Mouse (Mus musculus): ENCODE measurements around the gene Crisp4. TPM values are rescaled to one million over a fixed set of nuclear protein-coding genes. Genes with fewer than 3 reads are reported as not detected.

The Crisp4 gene
- polyA plus RNA-seq, 1 experiment from 2014 or later: not detected

DNA sequence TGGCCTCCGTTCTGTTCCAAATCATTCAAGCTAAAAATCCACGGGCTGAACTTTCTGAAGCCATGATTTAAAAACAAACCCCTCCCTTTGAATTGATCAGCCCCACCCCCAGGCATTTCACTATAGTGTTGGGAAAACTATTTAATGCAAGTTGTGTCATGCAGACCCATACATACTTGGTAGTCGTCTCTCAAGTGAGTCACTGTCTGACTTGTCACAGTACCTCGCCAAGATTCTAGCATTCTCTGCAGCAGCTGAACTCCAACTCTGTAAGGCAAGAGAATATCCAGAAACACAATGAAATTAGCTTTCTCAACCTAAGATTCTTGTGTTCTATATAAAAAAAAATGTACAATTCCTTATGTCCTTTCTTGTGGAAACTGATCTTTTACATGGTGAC lies 15.7 kb downstream of the Crisp4 start:
- 75% methylated on average over 4 of the region's 4 CpGs for WGBS
- Histone ChIP-seq H3K27ac (ENCODE audit: low read length) (no peak overlapping the region), H3K9me3 (replicated peaks; ENCODE audit: control insufficient read depth, low read length, poor library complexity, severe bottlenecking) (no peaks in the 10 kb centered on the region), H3K36me3 (ENCODE audit: control insufficient read depth, insufficient read depth, low read length) (no peaks in the 10 kb centered on the region), H3K4me1 (ENCODE audit: control insufficient read depth, insufficient read depth, low read length) (no peaks in the 10 kb centered on the region), H3K9ac (ENCODE audit: low read depth, low read length) (no peak overlapping the region), H3K4me3 (ENCODE audit: low read depth, low read length) (no peak overlapping the region), H3K27me3 (ENCODE audit: control insufficient read depth, insufficient read depth, low read depth, low read length) (no peaks in the 10 kb centered on the region), H3K4me2 (ENCODE audit: low read length) (no peak overlapping the region)
- ATAC-seq: no peak

DNA sequence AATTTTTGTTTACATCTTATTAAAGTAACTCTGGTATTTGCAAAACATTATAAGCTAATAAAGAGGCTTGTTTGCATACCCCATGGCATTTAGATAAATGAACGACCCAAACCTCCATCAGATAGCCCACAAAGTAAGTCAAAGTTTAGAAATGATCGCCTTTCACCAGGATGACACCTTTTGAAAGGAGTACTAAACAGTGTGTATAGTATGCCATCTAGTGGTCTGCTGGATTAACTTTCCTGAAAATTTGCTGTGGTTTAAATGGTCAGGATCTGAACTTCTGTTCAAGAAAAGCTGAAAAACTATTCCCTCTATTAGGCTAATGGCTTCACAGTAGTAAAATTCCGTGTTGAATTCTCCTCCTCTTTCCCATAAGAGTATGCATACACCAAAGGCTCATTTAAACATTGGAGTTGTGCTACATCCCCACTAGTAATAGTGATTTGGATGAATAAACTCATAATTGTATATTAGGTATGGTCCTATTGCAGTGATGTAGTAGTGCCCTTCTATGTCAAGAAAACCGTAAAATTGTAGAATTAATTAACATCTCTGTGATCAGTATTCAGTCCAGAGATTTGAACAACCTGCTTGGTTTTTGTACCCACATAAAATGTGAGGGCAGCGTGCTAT lies 38.9 kb downstream of the Crisp4 start:
- Histone ChIP-seq H3K36me3 (ENCODE audit: control insufficient read depth, insufficient read depth, low read length) (no peaks in the 10 kb centered on the region), H3K9me3 (replicated peaks; ENCODE audit: control insufficient read depth, low read length, poor library complexity, severe bottlenecking) (no peaks in the 10 kb centered on the region), H3K4me3 (ENCODE audit: low read depth, low read length) (no peak overlapping the region), H3K27ac (ENCODE audit: low read length) (no peak overlapping the region), H3K9ac (ENCODE audit: low read depth, low read length) (no peak overlapping the region), H3K4me2 (ENCODE audit: low read length) (no peak overlapping the region), H3K4me1 (ENCODE audit: control insufficient read depth, insufficient read depth, low read length) (no peaks in the 10 kb centered on the region), H3K27me3 (ENCODE audit: control insufficient read depth, insufficient read depth, low read depth, low read length) (no peaks in the 10 kb centered on the region)
- ATAC-seq: peak; percentile 80; the same call in 1 of the 2 replicates
- 34% methylated on average over 5 of the region's 5 CpGs for WGBS

DNA sequence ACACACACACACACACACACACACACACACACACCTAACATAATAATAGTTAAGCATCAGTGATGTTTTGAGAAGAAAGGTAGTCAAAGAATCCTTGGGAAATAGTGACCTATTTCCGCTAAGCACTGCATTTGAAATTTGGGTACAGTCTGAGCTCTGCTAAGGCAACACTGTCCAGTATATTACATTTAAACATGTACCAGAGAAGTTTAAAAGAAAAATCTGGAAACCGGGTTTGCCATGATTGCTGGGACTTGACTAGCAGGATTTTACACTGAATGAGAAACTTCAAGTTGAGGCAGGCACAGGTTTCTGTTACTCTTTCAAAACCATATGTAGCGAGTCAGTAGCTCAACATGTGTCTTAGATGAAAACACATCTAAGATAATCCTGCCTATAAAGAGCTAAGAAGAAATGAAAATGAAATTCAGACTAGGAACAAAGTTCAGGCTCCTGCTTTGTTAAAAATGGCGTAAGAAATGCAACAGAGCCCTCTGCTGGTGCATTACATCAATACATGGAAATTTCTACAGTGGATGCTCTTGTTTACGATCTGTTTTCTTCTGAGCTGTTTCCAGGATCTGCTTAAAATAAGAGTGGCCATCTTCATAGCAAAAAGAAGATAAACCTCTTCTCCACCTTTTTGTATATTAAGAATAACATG lies 39.7 kb downstream of the Crisp4 start:
- H3K4me2 ChIP-seq (ENCODE audit: low read length): no peak overlapping the region
- no peak overlapping the region for H3K27ac ChIP-seq (ENCODE audit: low read length)
- no peaks in the 10 kb centered on the region for H3K27me3 ChIP-seq (ENCODE audit: control insufficient read depth, insufficient read depth, low read depth, low read length)
- H3K9ac ChIP-seq (ENCODE audit: low read depth, low read length): no peak overlapping the region
- no peak overlapping the region for H3K4me3 ChIP-seq (ENCODE audit: low read depth, low read length)
- WGBS: 32% methylated on average over 5 of the region's 5 CpGs
- no peaks in the 10 kb centered on the region for H3K36me3 ChIP-seq (ENCODE audit: control insufficient read depth, insufficient read depth, low read length)
- ATAC-seq: peak; percentile 80
- no peaks in the 10 kb centered on the region for H3K4me1 ChIP-seq (ENCODE audit: control insufficient read depth, insufficient read depth, low read length)
- no peaks in the 10 kb centered on the region for H3K9me3 ChIP-seq (replicated peaks; ENCODE audit: control insufficient read depth, low read length, poor library complexity, severe bottlenecking)

DNA sequence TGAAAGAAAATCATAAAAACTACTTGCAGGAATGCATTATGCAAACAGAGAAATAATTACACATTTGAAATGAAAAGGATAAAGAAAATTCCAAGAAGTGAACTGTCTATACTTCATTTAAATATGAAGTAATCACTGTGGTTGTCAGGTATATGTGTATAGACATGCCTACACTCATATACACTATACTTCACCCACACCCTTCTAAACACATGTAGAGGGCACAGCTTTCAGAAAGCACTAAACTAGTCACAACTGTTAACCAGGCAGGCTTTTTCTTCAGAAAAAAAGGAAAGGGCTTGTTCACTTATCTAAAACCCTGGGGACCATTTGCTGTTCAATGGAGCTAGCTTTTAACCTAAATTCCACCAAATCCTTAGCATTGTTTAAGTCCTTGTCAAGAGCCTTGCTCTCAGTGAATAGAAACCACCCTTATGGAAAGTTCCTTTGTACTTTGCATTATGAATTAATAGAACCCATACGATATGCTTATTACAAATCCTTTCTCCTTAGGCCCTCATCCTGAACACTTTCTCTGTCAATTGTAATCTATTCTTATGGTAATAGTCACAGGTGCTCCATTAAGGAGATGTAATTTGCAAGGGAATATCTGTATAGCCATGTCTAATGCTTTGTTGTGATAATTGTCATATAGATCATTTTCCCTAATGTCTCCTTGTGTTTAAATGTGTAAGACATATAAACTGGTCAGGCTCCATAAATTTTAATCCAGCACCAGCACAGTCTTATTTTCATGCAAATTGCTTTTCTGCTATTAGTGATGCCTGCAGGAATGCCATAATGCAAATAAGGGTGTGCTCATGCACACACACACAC lies 40.5 kb downstream of the Crisp4 start:
- no peak overlapping the region for H3K4me3 ChIP-seq (ENCODE audit: low read depth, low read length)
- no peaks in the 10 kb centered on the region for H3K27me3 ChIP-seq (ENCODE audit: control insufficient read depth, insufficient read depth, low read depth, low read length)
- H3K4me2 ChIP-seq (ENCODE audit: low read length): no peak overlapping the region
- H3K9me3 ChIP-seq (replicated peaks; ENCODE audit: control insufficient read depth, low read length, poor library complexity, severe bottlenecking): no peaks in the 10 kb centered on the region
- H3K36me3 ChIP-seq (ENCODE audit: control insufficient read depth, insufficient read depth, low read length): no peaks in the 10 kb centered on the region
- 0 out of 2 replicates have a peak, but pooled peaks have one; percentile 36 for ATAC-seq
- no peaks in the 10 kb centered on the region for H3K4me1 ChIP-seq (ENCODE audit: control insufficient read depth, insufficient read depth, low read length)
- H3K9ac ChIP-seq (ENCODE audit: low read depth, low read length): no peak overlapping the region
- 8% methylated on average over 1 of the region's 1 CpGs for WGBS
- H3K27ac ChIP-seq (ENCODE audit: low read length): no peak overlapping the region

Other genes starting within 250 kb of the Crisp4 start
- not detected in 2 replicates for gene Defb18, start 91.5 kb upstream of the Crisp4 start, polyA plus RNA-seq (2015; fragmentation: Nextera tagmentation; extraction: Ambion mirVana)
- not detected in 2 replicates for gene Defb41, start 119.2 kb upstream of the Crisp4 start, polyA plus RNA-seq (2015; fragmentation: Nextera tagmentation; extraction: Ambion mirVana)